Mouse (Mus musculus): Measurements from ENCODE around the gene Sema5a. TPM values are rescaled to one million over a fixed set of nuclear protein-coding genes. Genes with fewer than 3 reads are reported as not detected.

Gene Sema5a
- polyA plus RNA-seq, 1 experiment from 2014 or later, result 17.5 TPM

DNA sequence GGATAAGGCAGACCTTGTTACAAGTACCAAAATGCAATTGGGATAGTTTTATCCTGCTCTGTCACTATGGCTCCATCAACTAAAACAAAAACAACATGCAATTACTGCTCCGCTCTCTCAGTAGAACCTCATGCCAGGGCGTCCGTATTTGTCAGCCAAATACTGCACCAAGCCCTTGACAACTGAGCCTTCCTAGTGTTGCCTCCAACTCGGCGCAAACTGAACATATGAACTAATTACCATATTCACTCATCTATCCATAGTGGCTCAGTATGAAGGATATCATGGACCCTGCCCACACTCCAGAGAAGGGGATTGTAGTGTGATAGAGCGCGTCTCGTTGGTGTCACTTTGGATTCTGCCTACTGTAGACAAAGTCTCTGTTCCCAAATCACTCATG, 389.1 kb downstream of the Sema5a start:
- 97% methylated on average over 8 of the region's 8 CpGs for WGBS
- ATAC-seq (ENCODE audit: insufficient read depth, low FRiP score, low read depth), result no peak

DNA sequence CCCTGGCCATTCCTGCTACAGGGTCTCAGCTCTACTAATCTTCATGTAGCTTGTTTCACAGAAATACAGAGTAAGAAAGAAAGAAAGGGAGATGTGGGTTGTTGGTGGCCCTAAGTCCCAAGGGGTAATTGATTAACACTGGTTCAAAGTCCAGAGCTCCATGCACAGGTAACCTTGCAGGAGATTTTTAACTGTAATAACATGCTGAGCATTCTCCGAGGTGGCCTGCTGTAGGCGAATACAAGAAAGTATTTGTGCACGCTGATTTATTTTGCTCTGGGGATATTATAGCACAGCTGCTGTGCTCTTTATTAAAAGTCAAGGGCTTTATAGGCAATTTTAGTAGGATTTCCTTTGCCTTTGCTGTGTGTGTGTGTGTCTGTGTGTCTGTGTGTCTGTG, 393.3 kb downstream of the Sema5a start:
- Histone ChIP-seq H3K4me2 (no peak overlapping the region), H3K4me3 (replicated peaks) (no peak overlapping the region), H3K4me1 (no peaks in the 10 kb centered on the region), H3K27ac (no peak overlapping the region), H3K27me3 (replicated peaks) (no peaks in the 10 kb centered on the region), H3K36me3 (no peaks in the 10 kb centered on the region), H3K9me3 (no peaks in the 10 kb centered on the region), H3K9ac (no peak overlapping the region)
- 59% methylated on average over 3 of the region's 3 CpGs for WGBS
- ATAC-seq (ENCODE audit: insufficient read depth, low FRiP score, low read depth), result no peak

More for the DNA sequence above, 389.1 kb downstream of the Sema5a start:
- no peaks in the 10 kb centered on the region for H3K4me1 ChIP-seq
- H3K9me3 ChIP-seq, result no peaks in the 10 kb centered on the region
- H3K4me2 ChIP-seq, result no peak overlapping the region
- H3K27me3 ChIP-seq (replicated peaks), result no peaks in the 10 kb centered on the region
- no peaks in the 10 kb centered on the region for H3K36me3 ChIP-seq
- H3K4me3 ChIP-seq (replicated peaks), result no peak overlapping the region
- H3K27ac ChIP-seq, result no peak overlapping the region
- H3K9ac ChIP-seq, result no peak overlapping the region

DNA sequence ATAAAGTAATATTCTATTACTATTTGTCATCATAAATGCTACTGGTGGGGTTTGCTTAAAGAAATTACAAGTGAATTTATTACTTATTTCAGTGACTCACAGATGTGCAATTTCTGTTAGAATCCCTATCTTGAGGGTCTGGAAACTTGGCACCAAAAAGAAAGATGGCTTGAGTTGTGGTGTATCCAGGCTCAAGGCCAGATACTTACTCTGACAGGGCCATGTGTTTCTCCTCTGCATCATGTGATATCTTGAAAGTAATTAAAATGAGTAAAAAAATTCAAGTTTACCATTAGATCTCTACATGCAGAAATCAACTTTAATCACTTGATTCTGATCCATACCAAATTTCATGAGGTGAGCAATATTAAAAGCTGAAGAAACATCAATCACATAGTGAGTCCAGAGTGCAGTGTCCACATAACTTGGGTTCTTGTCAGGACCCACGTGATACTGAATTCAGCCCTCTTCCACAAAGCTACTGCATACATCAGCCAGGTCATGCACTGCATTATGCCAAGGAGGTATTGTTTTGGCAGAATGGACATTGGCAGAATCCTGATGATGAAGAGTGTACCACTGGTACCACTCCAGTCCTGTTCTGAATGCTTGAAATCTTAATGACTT, 402.6 kb downstream of the Sema5a start:
- H3K9ac ChIP-seq, result no peak overlapping the region
- no peak overlapping the region for H3K4me3 ChIP-seq (replicated peaks)
- H3K27me3 ChIP-seq (replicated peaks), result no peaks in the 10 kb centered on the region
- no peak overlapping the region for H3K27ac ChIP-seq
- H3K36me3 ChIP-seq, result no peaks in the 10 kb centered on the region
- WGBS, result 56% methylated on average over 1 of the region's 1 CpGs
- H3K4me2 ChIP-seq, result no peak overlapping the region
- 0 out of 2 replicates have a peak, but pooled peaks cover 4% of the 10 kb centered on the region for H3K4me1 ChIP-seq
- no peak for ATAC-seq (ENCODE audit: insufficient read depth, low FRiP score, low read depth)
- H3K9me3 ChIP-seq, result no peaks in the 10 kb centered on the region

DNA sequence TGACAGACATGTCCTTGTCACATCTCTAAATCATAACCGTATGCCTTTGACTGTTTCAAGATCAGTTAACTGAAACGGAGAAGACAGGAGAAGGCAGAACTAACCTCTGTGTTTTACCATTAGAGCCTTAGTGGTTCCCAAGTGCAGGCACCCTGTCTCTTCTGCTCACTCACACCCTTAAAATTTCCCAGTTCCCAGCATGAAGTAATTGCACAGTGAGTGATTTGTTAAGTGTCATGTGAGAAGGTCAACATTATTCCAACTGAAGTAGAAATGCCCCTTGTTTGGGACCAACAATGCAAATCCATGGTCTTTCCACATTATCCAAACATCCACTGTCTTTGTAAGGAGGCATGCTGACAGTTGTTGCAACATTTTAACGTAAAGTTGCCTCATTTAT, 409.4 kb downstream of the Sema5a start:
- Histone ChIP-seq H3K36me3 (no peaks in the 10 kb centered on the region), H3K27me3 (replicated peaks) (no peaks in the 10 kb centered on the region), H3K4me2 (no peak overlapping the region), H3K4me3 (replicated peaks) (no peak overlapping the region), H3K27ac (no peak overlapping the region), H3K4me1 (no peaks in the 10 kb centered on the region; the same call in 1 of the 2 replicates), H3K9me3 (no peaks in the 10 kb centered on the region), H3K9ac (no peak overlapping the region)
- no peak for ATAC-seq (ENCODE audit: insufficient read depth, low FRiP score, low read depth)
- 74% methylated on average over 3 of the region's 3 CpGs for WGBS

DNA sequence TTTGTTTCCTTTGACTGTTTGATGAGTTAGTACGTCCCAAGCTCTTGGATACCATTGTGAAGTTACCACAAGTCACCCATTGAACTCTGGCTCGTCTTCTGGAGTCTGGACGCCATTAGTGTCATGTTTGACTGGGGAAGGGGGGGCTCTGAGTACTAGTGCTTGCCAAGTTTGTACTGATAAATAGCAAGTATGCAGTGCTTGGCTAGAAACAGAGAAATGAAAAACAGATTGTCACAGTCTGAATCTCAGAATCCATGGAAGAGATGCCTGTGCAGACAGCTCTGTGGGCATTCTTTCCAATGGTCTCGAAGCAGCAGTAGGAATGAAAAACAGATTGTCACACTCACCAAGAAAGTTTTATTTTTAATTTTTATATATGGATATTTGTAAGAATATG, 411.4 kb downstream of the Sema5a start:
- Histone ChIP-seq H3K36me3 (no peaks in the 10 kb centered on the region), H3K4me3 (replicated peaks) (no peak overlapping the region), H3K27ac (no peak overlapping the region), H3K4me1 (no peaks in the 10 kb centered on the region; the same call in 1 of the 2 replicates), H3K4me2 (no peak overlapping the region), H3K9ac (no peak overlapping the region), H3K27me3 (replicated peaks) (no peaks in the 10 kb centered on the region), H3K9me3 (no peaks in the 10 kb centered on the region)
- no peak; the same call in 1 of the 2 replicates for ATAC-seq (ENCODE audit: insufficient read depth, low FRiP score, low read depth)
- 58% methylated on average over 4 of the region's 4 CpGs for WGBS

DNA sequence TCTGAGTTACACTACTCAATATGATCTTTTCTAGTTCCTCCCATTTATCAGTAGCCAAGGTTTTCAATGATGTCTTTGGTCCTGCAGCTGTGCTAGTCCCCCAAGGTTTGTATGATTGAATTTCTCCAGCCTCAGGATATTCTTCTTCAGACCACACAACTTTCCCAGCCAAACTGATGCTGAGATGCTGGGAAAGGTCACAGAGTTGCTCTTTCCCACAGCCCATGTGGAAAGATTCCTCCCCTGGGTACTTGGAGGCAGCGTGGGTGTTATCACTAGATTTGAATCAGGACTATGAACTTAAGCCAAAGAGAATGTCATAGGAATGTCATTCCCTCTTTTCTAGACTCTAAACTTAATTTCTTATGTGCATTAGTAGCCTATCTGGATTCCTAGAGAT, 431.8 kb downstream of the Sema5a start:
- WGBS, result 74% methylated on average over 1 of the region's 1 CpGs
- ATAC-seq (ENCODE audit: insufficient read depth, low FRiP score, low read depth), result no peak
- Histone ChIP-seq H3K27me3 (replicated peaks) (no peaks in the 10 kb centered on the region), H3K9ac (no peak overlapping the region), H3K4me1 (no peaks in the 10 kb centered on the region), H3K27ac (no peak overlapping the region), H3K4me3 (replicated peaks) (no peak overlapping the region), H3K9me3 (no peaks in the 10 kb centered on the region), H3K36me3 (no peaks in the 10 kb centered on the region), H3K4me2 (no peak overlapping the region)

DNA sequence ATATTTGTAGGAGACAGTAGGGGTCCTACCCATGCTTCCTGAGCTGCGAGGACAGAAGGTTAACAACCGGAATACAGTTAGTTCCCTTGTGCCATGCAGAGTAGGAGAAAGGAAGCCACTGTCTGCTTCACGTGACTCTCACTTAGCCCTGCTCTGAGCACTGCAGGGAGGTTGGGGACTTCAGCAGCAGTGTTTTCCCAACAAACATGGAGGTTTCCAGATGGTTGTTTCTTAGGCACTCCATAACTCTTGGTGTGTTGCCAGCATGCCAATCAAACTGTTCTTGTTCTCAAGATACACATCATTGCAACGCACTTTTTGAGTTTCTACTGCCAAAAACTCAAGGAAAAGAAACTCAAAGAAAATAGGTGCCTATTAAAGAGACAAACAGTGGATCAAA, 440.5 kb downstream of the Sema5a start:
- H3K36me3 ChIP-seq, result no peaks in the 10 kb centered on the region
- H3K9ac ChIP-seq, result no peak overlapping the region
- H3K4me2 ChIP-seq, result no peak overlapping the region
- WGBS, result 82% methylated on average over 4 of the region's 4 CpGs
- H3K27ac ChIP-seq, result no peak overlapping the region
- no peaks in the 10 kb centered on the region for H3K4me1 ChIP-seq
- no peaks in the 10 kb centered on the region for H3K9me3 ChIP-seq
- H3K27me3 ChIP-seq (replicated peaks), result no peaks in the 10 kb centered on the region
- ATAC-seq (ENCODE audit: insufficient read depth, low FRiP score, low read depth), result no peak
- H3K4me3 ChIP-seq (replicated peaks), result no peak overlapping the region

DNA sequence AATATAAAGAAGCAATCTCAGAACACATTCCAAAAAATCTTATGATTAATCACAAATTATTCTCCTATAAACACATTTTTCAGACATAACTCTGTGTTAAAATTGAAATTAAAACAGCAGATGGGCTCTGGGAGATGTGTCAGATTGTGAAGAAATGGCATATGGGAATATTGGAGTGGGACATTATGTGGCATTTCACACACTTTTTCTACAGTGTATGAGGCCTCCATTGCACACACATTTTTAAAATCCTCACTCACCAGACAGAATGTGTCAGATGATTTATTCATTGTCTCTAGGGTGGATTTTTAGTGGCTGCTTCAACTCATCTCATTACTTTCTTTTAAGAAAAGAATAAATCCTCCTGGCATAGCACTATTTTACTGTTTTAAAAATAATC, 446.4 kb downstream of the Sema5a start:
- Histone ChIP-seq H3K36me3 (no peaks in the 10 kb centered on the region), H3K27me3 (replicated peaks) (no peaks in the 10 kb centered on the region), H3K4me3 (replicated peaks) (no peak overlapping the region), H3K4me2 (no peak overlapping the region), H3K9me3 (no peaks in the 10 kb centered on the region), H3K27ac (no peak overlapping the region), H3K9ac (no peak overlapping the region), H3K4me1 (no peaks in the 10 kb centered on the region)
- ATAC-seq (ENCODE audit: insufficient read depth, low FRiP score, low read depth), result no peak

DNA sequence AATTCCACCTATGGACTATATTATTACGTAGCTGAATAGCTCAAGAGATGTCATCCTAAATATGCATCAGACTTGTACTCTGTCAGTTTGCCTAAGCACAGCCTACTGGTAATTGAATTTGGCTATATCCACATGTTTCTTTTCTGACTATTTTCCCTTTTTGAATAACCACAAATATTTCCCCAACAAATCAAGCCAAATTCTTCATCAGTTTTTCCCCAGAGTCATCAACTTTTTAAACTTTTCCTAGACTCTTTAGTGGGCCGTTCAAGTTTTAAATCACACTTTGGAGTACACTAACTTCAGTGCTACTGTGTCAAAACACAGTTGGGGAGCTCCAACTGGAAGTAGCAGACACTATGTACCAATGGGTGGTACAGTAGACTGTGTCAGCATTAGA, 448.4 kb downstream of the Sema5a start:
- Histone ChIP-seq H3K27me3 (replicated peaks) (no peaks in the 10 kb centered on the region), H3K36me3 (no peaks in the 10 kb centered on the region), H3K4me2 (no peak overlapping the region), H3K9me3 (no peaks in the 10 kb centered on the region), H3K9ac (no peak overlapping the region), H3K4me3 (replicated peaks) (no peak overlapping the region), H3K27ac (no peak overlapping the region), H3K4me1 (no peaks in the 10 kb centered on the region)
- no peak for ATAC-seq (ENCODE audit: insufficient read depth, low FRiP score, low read depth)
- 87% methylated on average over 2 of the region's 2 CpGs for WGBS

DNA sequence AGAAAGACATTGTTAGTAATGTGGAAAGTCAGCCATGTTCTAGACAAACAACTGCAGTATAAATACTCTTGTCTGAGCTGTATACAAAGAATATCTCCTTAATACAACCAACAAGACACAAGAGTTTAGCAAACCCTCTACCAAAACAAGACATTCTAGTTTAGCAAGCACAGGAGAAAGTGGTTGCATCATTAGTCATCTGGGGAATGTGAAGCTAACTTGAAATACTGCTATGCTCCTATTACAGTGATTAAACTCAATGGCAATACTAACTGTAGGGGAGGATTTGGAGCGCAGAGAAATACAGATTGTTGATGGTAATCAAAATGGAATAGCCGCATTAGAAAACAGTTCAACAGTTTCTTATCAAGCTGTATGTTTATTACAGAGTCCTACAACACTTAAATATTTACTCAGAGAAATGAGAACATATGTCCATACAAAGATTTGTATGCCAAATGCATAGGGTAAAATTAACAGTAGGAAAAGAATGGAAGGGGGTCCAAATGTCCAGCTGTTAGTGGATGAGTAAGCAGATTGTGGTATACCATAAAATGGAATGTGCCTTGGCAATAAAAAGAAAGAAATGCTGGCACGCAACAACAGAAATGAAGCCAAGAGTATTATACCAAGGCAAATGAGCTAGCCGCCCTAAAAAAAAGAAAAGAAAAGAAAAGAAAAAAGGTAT, 472.8 kb downstream of the Sema5a start:
- WGBS, result 73% methylated on average over 4 of the region's 4 CpGs
- no peak overlapping the region for H3K27ac ChIP-seq

DNA sequence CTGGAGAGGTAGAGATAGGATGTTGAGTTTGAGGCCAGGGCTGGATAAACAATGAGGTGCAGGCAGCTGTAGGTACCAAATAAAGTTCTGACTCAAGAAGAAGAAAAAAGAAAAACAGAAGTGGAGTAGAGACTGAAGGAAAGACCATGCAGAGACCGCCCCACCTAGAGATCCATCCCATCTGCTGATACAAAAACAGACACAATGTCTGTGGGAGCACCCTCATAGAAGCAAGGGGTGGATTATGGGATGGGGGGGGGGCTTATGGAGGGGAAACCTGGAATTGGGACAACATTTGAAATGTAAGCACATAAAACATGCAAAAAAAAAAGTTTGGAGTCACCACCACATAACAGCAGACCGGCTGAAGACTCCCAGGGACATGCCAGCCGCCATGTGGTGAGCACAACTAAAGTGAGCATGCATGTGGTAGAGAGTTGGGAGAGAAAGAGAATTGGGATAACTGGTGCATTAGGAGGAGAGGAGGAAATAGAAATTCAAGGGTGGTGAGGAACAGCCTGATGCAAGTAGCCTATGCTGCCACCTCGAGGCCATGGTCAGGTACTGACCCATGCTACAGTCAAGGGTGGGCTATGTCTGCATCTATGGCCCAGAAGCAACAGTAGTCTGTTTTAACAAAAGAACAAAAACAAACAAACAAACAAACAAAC, 473.8 kb downstream of the Sema5a start:
- WGBS, result 40% methylated on average over 4 of the region's 4 CpGs

More for the DNA sequence above, 472.8 kb downstream of the Sema5a start:
- no peaks in the 10 kb centered on the region for H3K27me3 ChIP-seq (replicated peaks)
- no peaks in the 10 kb centered on the region for H3K36me3 ChIP-seq
- H3K9ac ChIP-seq, result no peak overlapping the region
- H3K4me3 ChIP-seq (replicated peaks), result no peak overlapping the region
- no peaks in the 10 kb centered on the region for H3K9me3 ChIP-seq
- H3K4me2 ChIP-seq, result no peak overlapping the region
- ATAC-seq (ENCODE audit: insufficient read depth, low FRiP score, low read depth), result no peak
- H3K4me1 ChIP-seq, result no peaks in the 10 kb centered on the region

DNA sequence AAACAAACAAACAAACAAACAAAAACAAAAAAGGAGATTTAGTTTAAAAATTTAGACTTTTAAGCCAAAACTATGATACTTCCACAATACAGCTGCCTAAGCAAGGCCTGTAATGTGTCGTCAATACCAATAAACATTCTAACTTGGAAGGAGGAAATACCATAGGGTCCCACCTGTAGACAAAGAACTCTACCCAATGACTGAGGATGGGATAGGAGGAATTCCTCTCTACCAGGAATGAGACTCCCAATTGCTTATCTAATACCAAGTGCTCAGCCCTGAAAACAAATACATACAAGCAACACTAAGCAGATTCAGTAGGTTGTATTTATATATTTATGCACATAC, 474.3 kb downstream of the Sema5a start:
- H3K4me3 ChIP-seq (replicated peaks), result no peak overlapping the region
- no peak overlapping the region for H3K4me2 ChIP-seq
- no peaks in the 10 kb centered on the region for H3K9me3 ChIP-seq
- H3K27me3 ChIP-seq (replicated peaks), result no peaks in the 10 kb centered on the region
- 91% methylated on average over 1 of the region's 1 CpGs for WGBS
- H3K9ac ChIP-seq, result no peak overlapping the region
- no peaks in the 10 kb centered on the region for H3K4me1 ChIP-seq
- no peak for ATAC-seq (ENCODE audit: insufficient read depth, low FRiP score, low read depth)
- no peak overlapping the region for H3K27ac ChIP-seq
- H3K36me3 ChIP-seq, result no peaks in the 10 kb centered on the region

More for the DNA sequence above, 473.8 kb downstream of the Sema5a start:
- ATAC-seq (ENCODE audit: insufficient read depth, low FRiP score, low read depth), result no peak
- Histone ChIP-seq H3K4me1 (no peaks in the 10 kb centered on the region), H3K27ac (no peak overlapping the region), H3K9me3 (no peaks in the 10 kb centered on the region), H3K36me3 (no peaks in the 10 kb centered on the region), H3K9ac (no peak overlapping the region), H3K27me3 (replicated peaks) (no peaks in the 10 kb centered on the region), H3K4me2 (no peak overlapping the region), H3K4me3 (replicated peaks) (no peak overlapping the region)
